Mouse (Mus musculus): ENCODE results near the gene Stx18.

Gene Stx18

DNA sequence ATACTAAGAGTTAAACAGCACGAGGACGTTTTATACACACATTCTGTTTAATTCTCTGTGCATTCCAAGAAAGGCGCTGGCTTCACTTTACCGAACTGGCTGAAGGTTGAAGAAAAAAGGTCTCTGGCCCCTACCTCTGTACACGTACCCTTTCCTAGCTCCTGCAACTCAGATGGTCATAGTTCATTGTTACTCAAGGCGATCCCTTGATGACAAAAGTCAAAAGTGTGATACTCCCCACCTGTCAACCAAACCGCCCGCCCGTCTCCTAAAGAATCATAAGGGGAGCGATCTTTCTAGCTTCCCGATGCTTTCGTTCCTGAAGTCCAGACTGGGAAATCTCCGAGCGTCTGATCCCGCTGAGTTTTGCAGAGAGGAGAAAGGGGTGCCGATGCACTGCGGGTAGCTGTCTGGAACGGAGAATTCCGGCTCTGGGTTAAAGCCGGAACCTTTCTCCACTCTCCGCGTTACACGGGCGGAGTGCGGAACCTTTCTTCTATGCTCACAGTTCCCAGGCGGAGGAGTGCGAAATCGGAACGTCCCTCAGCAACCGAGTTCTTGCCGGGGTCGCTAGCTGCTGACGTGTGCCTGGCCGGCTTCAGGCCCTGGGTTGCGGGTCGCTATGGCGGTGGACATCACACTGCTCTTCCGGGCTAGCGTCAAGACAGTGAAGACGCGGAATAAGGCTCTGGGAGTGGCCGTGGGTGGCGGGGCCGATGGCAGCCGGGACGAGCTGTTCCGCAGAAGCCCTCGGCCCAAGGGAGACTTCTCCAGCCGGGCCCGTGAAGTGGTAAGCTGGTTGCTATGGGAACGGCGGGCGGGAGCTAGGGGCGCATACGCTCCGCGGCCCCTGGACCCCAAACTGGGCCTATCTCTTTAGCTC, at the start of gene Stx18:
Gene Stx18, plus strand, starts transcription at position 33 of the 883 bp plus-strand sequence.
- WGBS = under 1% methylated on average over 57 of the region's 57 CpGs

DNA sequence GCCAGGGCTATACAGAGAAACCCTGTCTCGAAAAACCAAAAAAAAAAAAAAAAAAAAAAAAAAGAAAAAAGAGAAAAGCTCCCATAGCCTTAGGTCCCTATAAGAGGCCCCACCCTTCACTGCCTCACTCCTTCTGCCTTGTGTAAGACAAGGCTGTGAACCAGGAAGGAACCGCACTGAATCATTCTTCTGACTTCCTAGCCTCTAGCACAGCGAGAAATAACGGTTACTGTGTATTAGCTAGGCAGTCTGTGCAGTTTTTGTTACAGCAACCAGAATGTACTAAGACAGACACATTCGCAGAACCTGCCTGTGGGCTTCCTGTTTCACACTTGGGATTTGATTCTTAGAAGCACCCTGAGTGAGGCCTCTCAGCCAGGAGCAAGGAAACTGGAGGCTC, 46.2 kb upstream of the Stx18 start:
- 96% methylated on average over 5 of the region's 5 CpGs for WGBS

GRCm38 (mm10) chr5:37998805-37999204, 39.7 kb upstream of the Stx18 start:
- WGBS = 80% methylated on average over 2 of the region's 2 CpGs

DNA sequence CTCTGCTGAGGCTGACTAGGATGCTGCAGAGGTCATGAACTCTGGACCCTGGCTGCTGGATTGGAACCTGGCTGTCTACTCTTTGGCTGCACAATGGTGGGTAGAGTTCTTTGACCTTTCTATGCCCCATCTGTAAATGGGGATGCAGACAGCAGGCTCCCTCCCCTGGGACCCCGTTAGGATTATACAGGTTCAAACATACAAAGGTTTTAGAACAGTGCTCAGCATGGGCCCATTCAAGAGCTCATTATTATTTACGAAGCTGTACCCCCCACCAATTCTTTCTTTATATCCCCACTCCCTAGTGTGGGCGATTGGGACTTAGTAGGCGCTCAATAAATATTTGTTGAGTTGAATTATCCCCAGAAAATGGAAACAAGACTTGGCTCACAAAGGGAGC, 36.0 kb upstream of the Stx18 start:
- 61% methylated on average over 4 of the region's 4 CpGs for WGBS

GRCm38 (mm10) chr5:38004746-38005145, 33.8 kb upstream of the Stx18 start:
- 90% methylated on average over 5 of the region's 5 CpGs for WGBS

DNA sequence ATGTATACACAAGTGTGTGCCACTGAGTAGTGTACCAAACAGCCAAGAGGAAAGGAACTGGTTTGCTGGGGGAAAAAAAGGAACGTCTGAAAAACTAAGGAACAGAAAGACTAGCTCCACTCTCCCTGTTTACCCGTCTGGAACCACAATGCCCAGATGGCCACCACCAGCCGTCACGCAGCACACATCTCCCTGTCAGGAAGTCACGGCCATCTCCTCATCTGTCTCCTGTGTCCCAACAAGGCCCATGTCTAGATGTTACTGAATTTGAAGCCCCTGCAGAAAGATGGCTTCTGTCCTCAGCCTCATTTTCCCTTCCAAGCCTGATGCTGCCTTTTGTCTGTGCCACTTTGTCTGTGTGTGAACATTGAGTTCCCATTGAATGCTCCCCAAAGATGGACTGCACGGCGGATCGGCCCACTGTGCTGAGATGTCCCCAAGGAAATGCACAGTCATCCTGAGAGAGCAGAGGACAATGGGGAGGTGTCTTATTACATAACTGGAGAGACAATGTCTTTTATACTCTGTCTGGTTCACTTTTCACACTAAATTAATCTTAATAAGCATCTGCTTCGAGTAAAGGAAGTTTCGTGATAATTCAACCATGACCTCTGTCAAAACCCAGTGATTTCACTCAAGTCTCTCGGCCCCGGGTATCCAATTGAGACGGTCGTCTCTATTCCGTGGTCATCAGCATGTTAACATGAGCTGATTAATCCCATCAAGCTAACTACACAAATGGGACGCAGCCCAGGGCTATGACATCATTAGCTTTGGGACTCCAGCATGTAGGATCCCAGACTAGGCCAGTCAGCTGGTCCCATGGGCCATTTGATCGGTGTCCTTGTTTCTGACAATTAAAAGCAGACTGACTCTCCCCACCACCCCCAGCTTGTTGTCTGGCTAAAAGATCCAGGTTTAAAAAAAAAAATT, 31.9 kb upstream of the Stx18 start:
- 74% methylated on average over 17 of the region's 17 CpGs for WGBS

DNA sequence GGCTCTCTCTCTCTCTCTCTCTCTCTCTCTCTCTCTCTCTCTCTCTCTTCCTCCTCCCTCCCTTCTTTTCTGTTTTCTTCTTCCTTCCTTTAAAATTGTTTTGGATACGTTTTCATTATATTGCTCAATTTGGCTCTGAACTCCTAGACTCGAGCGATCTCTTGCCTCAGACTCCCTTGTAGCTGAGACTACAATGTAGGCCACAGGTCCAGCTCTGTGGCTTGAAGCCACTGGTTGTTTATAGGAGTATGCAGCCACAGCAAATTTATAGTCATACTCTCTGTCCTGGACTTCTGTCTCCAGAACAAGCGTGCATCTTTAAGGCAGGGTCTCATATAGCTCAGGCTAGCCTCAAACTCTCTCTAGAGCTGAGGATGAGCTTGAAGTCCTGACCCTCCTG, 29.5 kb upstream of the Stx18 start:
- 91% methylated on average over 4 of the region's 4 CpGs for WGBS

DNA sequence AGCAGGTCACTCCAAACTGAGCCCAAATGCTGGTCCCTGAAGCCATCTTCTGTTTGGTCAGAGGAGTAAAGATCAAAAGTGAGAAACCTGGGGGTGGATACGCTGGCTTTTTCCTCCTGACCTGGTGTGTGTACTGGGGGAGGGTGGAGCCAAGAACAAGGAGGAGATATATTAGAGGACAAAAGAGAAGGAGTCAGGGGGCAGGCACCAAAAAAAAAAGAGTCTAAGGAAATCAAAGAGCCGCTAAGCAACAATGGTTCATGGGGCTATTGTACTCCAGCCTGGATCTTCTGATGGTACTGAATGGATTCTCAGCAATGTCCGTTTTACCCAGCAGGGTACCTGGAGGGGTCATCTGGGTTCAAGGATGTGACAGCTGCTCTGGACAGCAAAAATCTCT, 23.6 kb upstream of the Stx18 start:
- WGBS = 54% methylated on average over 3 of the region's 3 CpGs

- 87% methylated on average over 3 of the region's 3 CpGs for WGBS
Observed at GRCm38 (mm10) chr5:38016945-38017344, 21.6 kb upstream of the Stx18 start.

DNA sequence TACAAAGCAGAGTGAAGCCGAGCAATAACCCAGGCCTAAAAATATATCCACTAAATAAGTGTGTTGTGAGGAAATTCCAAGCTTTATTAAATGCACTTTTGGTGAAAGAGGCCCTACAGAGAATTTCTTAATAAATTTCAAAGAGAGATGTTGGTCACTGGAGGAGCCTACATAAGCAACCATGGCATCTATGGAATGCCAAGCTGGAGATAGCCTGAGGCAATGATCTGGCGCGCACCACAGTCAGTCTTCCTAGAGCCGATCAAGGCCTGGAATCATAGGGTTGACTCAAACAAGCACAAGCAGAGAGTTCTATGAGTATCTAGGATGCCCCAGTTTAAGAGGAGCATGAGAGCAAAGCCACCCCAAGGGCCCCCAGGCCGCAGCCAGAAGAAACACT, 10.9 kb upstream of the Stx18 start:
- 87% methylated on average over 5 of the region's 5 CpGs for WGBS

- WGBS = 21% methylated on average over 9 of the region's 9 CpGs
Observed at GRCm38 (mm10) chr5:38038274-38038673, 268 bp upstream of the Stx18 start.

DNA sequence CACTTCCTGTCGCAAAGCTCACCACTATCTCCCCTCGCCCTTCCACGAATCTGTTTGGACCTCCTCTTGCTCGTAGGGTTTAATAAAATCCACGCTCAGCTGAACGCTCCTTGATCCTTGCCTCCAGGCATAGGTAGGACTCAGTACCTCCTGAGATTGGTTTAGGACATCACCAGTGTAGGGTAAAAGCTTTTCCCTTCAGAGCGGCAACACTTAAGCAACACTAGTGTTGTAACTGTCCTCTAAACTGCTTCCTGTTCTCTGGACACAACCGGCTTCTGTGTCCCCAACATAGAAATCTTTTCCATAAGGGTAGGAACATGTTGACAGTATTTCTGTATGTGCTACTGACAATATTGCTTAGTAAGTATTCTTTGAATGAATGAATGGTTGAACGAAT, 1.3 kb downstream of the Stx18 start:
- 17% methylated on average over 9 of the region's 9 CpGs for WGBS

GRCm38 (mm10) chr5:38044923-38045322, 6.4 kb downstream of the Stx18 start:
- WGBS = 36% methylated on average over 2 of the region's 2 CpGs

DNA sequence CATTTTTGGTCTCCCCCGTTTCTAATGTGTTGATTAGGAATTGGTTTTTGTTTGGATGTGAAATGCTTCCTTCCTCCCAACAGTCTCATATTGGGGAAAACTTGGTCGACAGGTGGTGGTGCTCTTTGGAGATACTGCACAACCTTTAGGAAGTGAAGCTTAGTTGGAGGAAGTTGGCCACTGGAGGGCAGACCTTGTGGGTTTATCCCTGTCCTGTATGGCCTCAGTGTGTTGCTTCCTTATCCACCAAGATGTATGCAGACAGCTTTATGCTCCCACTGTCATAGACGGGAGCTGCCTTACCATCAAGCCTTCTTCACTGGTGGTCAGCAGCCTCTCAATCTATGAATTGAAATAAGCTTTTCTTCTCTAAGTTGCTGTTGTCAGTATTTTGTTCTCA, 9.6 kb downstream of the Stx18 start:
- 49% methylated on average over 3 of the region's 3 CpGs for WGBS

- 66% methylated on average over 2 of the region's 2 CpGs for WGBS
Observed at GRCm38 (mm10) chr5:38061051-38061450, 22.5 kb downstream of the Stx18 start.

GRCm38 (mm10) chr5:38062709-38063108, 24.2 kb downstream of the Stx18 start:
- WGBS = 26% methylated on average over 5 of the region's 5 CpGs

DNA sequence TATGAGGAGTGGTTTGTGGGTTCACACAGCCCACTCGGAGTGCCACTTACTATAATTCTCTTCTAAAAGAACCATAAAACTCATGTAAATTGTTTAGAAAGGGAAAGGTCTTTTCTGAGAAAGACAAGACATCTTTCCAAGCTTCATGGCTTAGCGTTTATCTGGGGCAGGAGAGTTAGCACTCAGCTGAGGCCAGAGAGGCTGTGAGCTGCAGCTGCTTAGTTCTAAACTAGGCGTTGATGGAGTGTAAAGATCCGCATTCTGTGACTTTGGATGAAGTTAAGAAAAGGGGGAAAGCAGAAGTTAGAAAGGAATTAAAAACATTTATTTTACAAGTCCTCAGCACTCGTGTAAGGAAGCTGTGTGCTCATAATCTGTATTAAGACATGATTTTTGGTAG, 24.8 kb downstream of the Stx18 start:
- WGBS = 54% methylated on average over 5 of the region's 5 CpGs

GRCm38 (mm10) chr5:38064043-38064575, 25.6 kb downstream of the Stx18 start:
- 56% methylated on average over 4 of the region's 4 CpGs for WGBS

DNA sequence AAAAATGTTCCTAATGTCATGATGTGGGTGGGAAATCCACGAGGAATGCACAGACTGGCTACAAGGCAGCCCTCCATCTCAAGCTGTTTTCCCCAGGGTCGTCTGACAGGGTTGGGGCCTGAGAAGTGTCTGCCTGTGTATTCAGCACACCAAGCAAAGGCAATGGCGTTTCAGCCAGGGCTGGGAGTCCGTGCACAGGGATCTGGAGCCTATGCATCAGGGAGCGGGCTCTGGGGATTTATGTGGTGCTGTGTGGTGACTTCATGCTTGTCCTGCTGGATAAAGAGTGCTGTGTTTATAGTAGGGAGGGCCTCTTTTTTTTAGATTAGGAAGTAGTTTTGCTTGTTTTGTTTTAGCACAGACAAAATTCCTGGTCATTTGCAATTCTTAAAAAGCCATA, 26.2 kb downstream of the Stx18 start:
- WGBS = 29% methylated on average over 5 of the region's 5 CpGs

DNA sequence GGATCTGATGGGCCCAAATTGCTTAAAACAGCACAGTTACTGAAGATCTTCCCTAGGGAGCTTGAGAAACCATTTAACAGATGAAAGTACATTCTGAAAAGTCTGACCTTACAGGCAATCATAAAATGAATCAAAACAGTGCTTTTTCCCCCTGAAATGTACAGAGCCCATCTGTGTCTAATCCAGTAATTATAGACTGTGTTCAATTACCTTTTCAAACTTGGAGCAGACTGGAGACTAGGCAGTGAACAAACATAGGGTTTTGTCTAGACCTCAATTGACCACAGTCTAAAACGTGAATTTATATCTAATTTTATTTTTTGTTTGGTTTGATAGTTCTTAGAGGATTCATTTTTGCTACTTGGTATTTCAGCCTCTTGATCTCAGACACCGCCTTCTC, 26.9 kb downstream of the Stx18 start:
- 67% methylated on average over 2 of the region's 2 CpGs for WGBS

DNA sequence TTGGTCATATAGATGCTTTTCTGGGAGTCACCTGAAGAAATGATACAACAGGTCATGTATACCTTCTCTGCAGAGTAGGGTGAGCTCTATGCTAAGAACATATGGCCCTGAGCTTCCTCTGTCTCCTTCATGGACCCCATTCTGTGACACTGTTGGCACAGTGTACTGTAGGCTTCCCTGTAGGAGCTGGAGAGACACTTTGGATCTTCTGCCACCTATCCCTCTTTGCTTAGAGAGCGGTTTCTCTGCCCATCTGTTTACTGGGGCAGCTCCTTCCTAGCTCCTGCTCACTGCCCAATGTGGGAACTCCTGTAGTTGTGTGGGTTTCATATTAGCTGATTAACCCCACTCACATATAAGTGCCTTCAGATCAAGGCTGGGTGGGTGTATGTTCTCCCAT, 28.1 kb downstream of the Stx18 start:
- WGBS = 91% methylated on average over 1 of the region's 1 CpGs

GRCm38 (mm10) chr5:38076326-38076725, 37.8 kb downstream of the Stx18 start:
- WGBS = 83% methylated on average over 4 of the region's 4 CpGs

Measured in cerebral cortex, adult 2 months (tissue).